Mouse (Mus musculus) stomach, embryonic 14.5 days (tissue): Measurements from ENCODE around the gene Eln. TPM values are rescaled to one million over a fixed set of nuclear protein-coding genes. Genes with fewer than 3 reads are reported as not detected.

Experiments used
- ATAC-seq: fragments of 200-750 bp; cut with Nextera tagmentation; 2 replicates; pipeline ENCODE4 v1.8.0; 2017; ENCODE audit warnings: low read depth, moderate TSS enrichment; ENCODE audit not compliant: insufficient number of reproducible peaks, insufficient read depth, low FRiP score
- H3K27ac ChIP-seq: fragments of 300-500 bp; sonication (generic); 2 replicates; pipeline ENCODE4 v1.5.1; 2014; ENCODE audit warnings: mild to moderate bottlenecking, low read length, moderate library complexity, mixed read lengths
- H3K27me3 ChIP-seq: fragments of 300-500 bp; sonication (generic); 2 replicates; pipeline ENCODE4 v1.6.1; 2014; ENCODE audit warnings: low read length, control low read depth, mixed read lengths; ENCODE audit not compliant: control insufficient read depth, insufficient read depth
- H3K36me3 ChIP-seq: fragments of 300-500 bp; sonication (generic); 2 replicates; pipeline ENCODE4 v1.6.1; 2014; ENCODE audit warnings: mild to moderate bottlenecking, control low read depth, low read length, moderate library complexity, mixed read lengths; ENCODE audit not compliant: control insufficient read depth, insufficient read depth
- H3K4me1 ChIP-seq: fragments of 300-500 bp; sonication (generic); 2 replicates; pipeline ENCODE4 v1.6.1; 2014; ENCODE audit warnings: low read length, control low read depth, mixed read lengths; ENCODE audit not compliant: control insufficient read depth, insufficient read depth
- H3K4me2 ChIP-seq: fragments of 300-500 bp; sonication (generic); replicated peaks from 2 replicates; pipeline ENCODE4 v1.6.1; 2014; ENCODE audit warnings: low read depth, low read length, control low read depth
- H3K4me3 ChIP-seq: fragments of 300-500 bp; sonication (generic); 2 replicates; pipeline ENCODE4 v1.5.1; 2014; ENCODE audit warnings: low read depth, low read length, control low read depth
- H3K9ac ChIP-seq: fragments of 300-500 bp; sonication (generic); replicated peaks from 2 replicates; pipeline ENCODE4 v1.6.1; 2014; ENCODE audit warnings: low read depth, mild to moderate bottlenecking, control low read depth, low read length, moderate library complexity, mixed read lengths
- H3K9me3 ChIP-seq: fragments of 300-500 bp; sonication (generic); 2 replicates; pipeline ENCODE4 v1.6.1; 2016; ENCODE audit warnings: low read depth, low read length, control low read depth; ENCODE audit not compliant: control insufficient read depth
- WGBS: fragments of 180-500 bp; shearing (Covaris S2); extraction: QIAGEN DNeasy Blood & Tissue Kit; methylation state at CpG from one replicate; pipeline ENCODE4 v1.1.7; 2014; 5-methylcytosine and 5-hydroxymethylcytosine counted together
- polyA plus RNA-seq: library from polyadenylated mRNA; unstranded; fragments of >200 nt; fragmentation: Nextera tagmentation; extraction: Ambion mirVana; gene quantifications from 2 replicates; pipeline ENCODE4 v1.2.1, GENCODE M21; 2014

Gene Eln
- polyA plus RNA-seq, 1 experiment from 2014 or later: 48.3 TPM

DNA sequence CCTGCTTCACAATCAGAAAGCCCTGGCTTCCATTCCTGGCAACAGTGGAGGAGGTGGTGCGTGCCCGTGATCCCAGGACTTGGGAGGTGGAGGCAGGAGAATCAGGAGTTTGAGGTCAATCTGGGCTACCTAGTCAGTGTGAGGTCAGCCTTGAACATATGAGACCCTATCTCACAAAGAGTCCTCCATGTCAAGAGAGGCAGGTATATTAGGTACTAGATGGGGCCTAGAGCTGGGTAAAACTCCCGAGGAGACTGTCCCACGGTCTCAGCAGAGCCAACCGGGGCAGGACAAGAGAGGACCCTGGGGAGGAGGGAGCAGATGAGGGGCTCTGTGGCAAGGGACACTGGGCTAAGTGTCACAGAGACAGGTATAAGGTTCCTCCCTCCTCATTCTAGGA, 69.6 kb downstream of the Eln start:
- no peak overlapping the region for H3K4me3 ChIP-seq
- no peak for ATAC-seq
- H3K9ac ChIP-seq: no peak overlapping the region
- H3K4me2 ChIP-seq: no peak overlapping the region
- H3K36me3 ChIP-seq: peaks cover under 1% of the 10 kb centered on the region; the same call in 1 of the 2 replicates
- peaks cover 35% of the 10 kb centered on the region for H3K4me1 ChIP-seq
- no peaks in the 10 kb centered on the region for H3K27me3 ChIP-seq
- WGBS: 84% methylated on average over 5 of the region's 5 CpGs
- no peaks in the 10 kb centered on the region for H3K9me3 ChIP-seq
- H3K27ac ChIP-seq: no peak overlapping the region

DNA sequence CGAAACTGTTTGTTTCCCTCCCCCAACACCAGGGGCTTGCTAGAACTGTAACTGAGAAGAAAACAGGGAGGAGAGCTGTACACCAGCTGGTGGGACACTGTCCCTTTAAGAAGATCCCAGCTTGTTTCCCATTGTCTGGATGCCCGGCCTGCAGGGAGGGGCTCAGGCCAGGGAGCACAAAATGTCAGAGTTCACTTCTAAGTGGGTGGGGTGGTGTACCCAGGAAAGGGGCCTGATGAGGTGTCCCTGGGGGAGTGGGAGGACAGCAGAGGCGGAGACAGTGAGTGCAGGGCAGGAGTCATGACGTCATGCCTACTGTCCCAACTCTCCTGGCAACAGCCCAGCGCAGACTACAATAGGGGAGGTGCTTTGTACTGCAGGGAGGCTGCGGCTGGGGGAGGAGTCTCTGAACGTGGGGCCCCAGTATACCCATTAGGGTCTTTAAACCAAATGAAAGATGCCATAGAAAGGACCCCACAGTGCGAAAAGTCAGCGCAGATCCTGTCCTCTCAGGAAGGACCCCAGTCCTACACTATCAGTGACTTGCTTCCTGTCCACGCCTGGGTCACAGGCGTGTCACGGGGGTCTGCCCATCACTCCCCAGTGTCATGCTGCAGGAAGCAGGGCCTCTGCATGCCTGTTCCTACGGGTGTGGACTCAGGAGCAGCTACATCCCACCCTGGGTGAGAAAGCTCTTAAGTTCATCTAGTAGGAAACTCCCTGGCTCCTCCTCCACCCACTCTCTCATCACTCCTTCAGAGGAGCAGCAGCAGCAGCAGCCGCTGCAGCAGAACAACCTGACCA, 71.0 kb downstream of the Eln start:
- 4% methylated on average over 14 of the region's 14 CpGs for WGBS
- Histone ChIP-seq H3K9me3 (no peaks in the 10 kb centered on the region), H3K27ac (peak overlapping the region; percentile 74), H3K4me3 (peak overlapping the region; percentile 29), H3K36me3 (peaks cover 3% of the 10 kb centered on the region; the same call in 1 of the 2 replicates), H3K4me1 (peaks cover 33% of the 10 kb centered on the region), H3K27me3 (no peaks in the 10 kb centered on the region), H3K9ac (peak overlapping the region; percentile 28), H3K4me2 (peak overlapping the region; percentile 65)
- peak; percentile 85 for ATAC-seq

DNA sequence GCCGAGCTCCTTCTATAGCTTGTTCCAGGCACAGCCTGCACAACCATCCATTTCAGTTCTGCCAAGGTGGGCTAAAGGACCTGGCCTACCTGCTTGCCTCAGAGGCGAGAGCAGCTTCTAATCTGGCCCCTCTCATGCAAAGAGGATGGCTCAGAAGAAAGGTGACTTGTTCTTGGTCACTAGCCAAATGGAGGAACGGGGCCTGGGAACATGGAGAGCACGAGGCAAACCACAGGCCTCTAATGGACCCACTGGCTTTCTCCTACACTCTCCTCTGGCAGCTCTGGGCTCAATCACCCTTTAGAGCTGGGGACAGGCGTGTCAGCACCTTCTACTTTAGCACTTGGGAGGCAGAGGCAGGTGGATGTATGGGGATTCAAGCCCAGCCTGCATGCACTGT, 72.1 kb downstream of the Eln start:
- Histone ChIP-seq H3K9ac (no peak overlapping the region), H3K4me3 (no peak overlapping the region)
- ATAC-seq: no peak

DNA sequence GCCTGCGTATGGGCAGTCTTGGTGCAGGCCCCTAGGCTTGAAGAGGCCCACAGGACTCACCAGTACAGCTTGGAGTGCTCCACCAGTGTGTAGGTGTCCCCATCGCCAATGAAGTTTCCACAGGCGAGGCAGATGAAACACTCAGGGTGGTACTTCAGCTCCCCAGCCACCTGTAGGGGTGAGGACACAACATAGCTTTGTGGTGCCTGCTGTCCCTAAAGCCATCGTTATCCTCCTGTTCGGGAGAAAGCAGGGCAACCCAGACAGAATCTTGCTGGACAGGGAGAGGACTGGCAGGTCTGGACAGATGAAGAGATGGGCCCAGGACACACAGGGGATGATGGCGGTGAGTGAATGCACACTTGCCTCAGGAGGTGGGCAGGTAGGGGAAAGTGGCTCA, 74.5 kb downstream of the Eln start:
- H3K4me3 ChIP-seq: no peak overlapping the region
- no peaks in the 10 kb centered on the region for H3K9me3 ChIP-seq
- no peak overlapping the region for H3K4me2 ChIP-seq
- 91% methylated on average over 6 of the region's 6 CpGs for WGBS
- H3K4me1 ChIP-seq: peaks cover 16% of the 10 kb centered on the region
- peaks cover 14% of the 10 kb centered on the region for H3K36me3 ChIP-seq
- no peak for ATAC-seq
- no peak overlapping the region for H3K27ac ChIP-seq
- no peak overlapping the region for H3K9ac ChIP-seq
- H3K27me3 ChIP-seq: no peaks in the 10 kb centered on the region

More for the DNA sequence above, 72.1 kb downstream of the Eln start:
- Histone ChIP-seq H3K27ac (no peak overlapping the region), H3K36me3 (peaks cover 3% of the 10 kb centered on the region; the same call in 1 of the 2 replicates), H3K4me2 (no peak overlapping the region), H3K9me3 (no peaks in the 10 kb centered on the region), H3K27me3 (no peaks in the 10 kb centered on the region), H3K4me1 (peaks cover 21% of the 10 kb centered on the region)
- WGBS: 74% methylated on average over 5 of the region's 5 CpGs

DNA sequence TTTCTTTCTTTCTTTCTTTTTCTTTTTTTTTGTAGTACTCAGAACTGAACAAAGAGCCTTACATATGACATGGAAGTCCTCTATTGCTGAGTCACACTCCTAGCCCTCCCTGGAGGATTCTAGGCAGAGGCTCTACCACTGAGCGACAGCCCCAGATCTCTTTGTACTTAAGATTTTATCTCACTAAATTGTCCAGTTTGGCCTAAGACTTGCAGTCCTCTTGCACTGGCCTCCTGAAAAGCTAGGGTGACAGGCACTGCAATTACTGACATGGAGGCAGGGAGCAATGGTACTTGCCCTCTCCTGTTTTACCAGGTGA, 75.0 kb downstream of the Eln start:
- no peak for ATAC-seq
- peaks cover 18% of the 10 kb centered on the region for H3K36me3 ChIP-seq
- no peaks in the 10 kb centered on the region for H3K27me3 ChIP-seq
- WGBS: 89% methylated on average over 1 of the region's 1 CpGs
- H3K4me3 ChIP-seq: no peak overlapping the region
- no peak overlapping the region for H3K27ac ChIP-seq
- H3K9me3 ChIP-seq: no peaks in the 10 kb centered on the region
- H3K4me1 ChIP-seq: peaks cover 16% of the 10 kb centered on the region
- H3K9ac ChIP-seq: no peak overlapping the region
- H3K4me2 ChIP-seq: no peak overlapping the region

DNA sequence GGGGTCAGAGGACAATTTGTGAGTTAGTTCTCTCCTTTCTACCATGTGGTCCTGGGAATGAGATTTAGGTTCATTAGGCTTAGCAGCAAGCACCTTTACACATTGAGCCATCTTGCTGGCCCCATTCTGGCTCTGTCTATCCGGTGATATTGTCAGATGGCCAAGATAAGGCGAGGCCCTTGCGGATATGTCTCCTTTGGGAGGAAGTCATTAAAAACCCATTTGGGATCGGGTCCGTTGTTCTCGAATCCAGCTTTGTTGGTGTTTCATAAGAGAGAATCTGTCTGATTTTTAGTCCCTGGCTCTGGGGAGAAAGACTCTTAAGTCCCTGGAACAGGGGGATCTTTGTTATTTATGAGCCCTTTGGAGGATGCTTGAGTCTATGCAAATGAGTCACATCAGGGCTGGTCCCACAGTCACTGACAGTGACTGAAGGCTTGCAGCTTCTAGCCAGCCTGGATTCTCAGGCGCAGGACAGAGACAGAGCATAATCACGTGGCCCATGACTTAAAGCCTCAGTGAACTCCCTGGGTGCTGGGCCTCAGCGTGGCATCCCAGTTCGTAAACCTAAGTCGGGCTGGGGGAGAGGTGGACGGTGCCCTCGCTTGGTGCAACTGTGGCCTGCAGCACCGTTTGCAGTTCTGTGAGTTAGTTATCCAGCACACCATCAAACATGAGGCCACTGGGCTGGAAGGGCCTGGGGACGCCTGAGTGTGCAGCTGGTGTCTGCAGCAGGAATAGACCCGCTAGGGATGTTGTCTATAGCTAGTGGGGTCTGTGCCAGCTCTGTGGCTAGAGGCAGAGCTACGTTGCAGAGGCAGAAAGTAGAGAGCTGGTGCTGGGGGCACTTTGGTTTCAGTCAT, 75.6 kb downstream of the Eln start:
- Histone ChIP-seq H3K27ac (peak overlapping the region; percentile 7; the same call in 1 of the 2 replicates), H3K36me3 (peaks cover 18% of the 10 kb centered on the region)
- WGBS: 72% methylated on average over 17 of the region's 17 CpGs

DNA sequence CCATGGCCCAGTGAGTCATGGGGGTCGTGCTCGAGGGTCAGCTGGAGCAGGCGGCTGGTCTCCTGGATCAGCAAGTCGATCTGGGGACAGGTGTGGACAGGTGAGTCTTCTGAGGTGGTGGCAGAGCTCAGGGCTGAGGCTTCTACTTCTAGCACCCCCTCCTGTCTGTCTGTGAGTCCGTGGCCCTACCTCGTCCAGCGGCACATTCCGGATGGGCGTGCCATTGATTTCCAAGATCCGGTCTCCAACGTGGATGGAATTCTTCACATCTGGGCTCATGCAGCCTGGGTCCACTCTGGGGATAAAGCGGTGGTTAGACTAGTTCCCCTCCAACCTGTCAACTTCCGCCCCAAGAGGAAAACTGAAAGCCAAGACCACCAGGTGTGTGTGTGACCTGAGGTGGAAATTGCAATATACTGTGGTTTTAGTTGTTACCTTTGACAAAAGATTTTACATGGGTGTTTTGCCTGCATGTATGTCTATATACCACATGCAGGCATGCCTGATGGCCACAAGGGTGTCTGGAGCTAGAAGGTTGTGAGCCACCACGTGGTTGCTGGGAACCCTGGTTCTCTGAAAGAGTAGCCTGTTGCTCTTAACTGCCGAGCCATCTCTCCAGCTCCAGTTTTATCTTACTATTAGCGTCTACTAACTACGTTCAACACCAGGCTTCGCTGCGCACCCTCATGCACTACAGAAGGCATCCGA, 78.0 kb downstream of the Eln start:
- no peaks in the 10 kb centered on the region for H3K4me1 ChIP-seq
- no peak for ATAC-seq
- 77% methylated on average over 20 of the region's 20 CpGs for WGBS
- H3K36me3 ChIP-seq: peaks cover 18% of the 10 kb centered on the region
- H3K27me3 ChIP-seq: no peaks in the 10 kb centered on the region
- no peak overlapping the region for H3K4me3 ChIP-seq
- no peaks in the 10 kb centered on the region for H3K9me3 ChIP-seq
- H3K9ac ChIP-seq: no peak overlapping the region
- H3K27ac ChIP-seq: no peak overlapping the region
- no peak overlapping the region for H3K4me2 ChIP-seq

More for the DNA sequence above, 75.6 kb downstream of the Eln start:
- Histone ChIP-seq H3K4me2 (no peak overlapping the region), H3K4me3 (no peak overlapping the region), H3K9me3 (no peaks in the 10 kb centered on the region), H3K4me1 (peaks cover 10% of the 10 kb centered on the region), H3K9ac (no peak overlapping the region), H3K27me3 (no peaks in the 10 kb centered on the region)
- no peak for ATAC-seq

DNA sequence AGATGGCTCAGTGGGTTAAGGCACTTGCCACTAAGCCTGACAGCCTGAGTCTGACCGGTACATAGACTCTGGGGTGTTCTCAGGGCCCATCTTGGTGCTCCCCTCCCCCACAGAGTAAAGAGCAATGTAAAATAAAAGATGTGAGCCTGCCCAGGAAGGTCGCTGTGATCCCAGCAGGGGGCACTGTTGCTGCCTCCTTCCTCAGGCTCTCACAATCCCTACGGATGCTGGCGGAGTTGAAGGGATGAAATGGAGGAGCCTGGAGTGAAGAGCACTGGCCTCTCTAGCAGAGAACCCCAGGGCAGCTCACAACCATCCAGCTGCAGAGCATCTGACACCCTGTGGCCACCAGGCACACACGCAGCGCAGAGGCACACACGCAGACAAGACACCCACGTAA, 78.6 kb downstream of the Eln start:
- Histone ChIP-seq H3K4me2 (no peak overlapping the region), H3K27me3 (no peaks in the 10 kb centered on the region), H3K4me1 (no peaks in the 10 kb centered on the region), H3K4me3 (no peak overlapping the region), H3K9me3 (no peaks in the 10 kb centered on the region), H3K36me3 (peaks cover 22% of the 10 kb centered on the region), H3K27ac (no peak overlapping the region), H3K9ac (no peak overlapping the region)
- ATAC-seq: peak; percentile 29; the same call in 1 of the 2 replicates
- WGBS: 43% methylated on average over 8 of the region's 8 CpGs
